Mouse (Mus musculus) liver, embryonic 11.5 days (tissue): ENCODE data around the gene Pcp4l1. TPM values are rescaled to one million over a fixed set of nuclear protein-coding genes. Genes with fewer than 3 reads are reported as not detected.
"Not testable (repeated sequence)": the region's sequence is repeated elsewhere in the genome, so short reads cannot be mapped to it uniquely, and the experiment has no call there.

Experiments used
- ATAC-seq: fragments of 200-750 bp; cut with Nextera tagmentation; replicated peaks from 2 replicates; pipeline ENCODE4 v1.8.0; 2017; ENCODE audit warnings: moderate number of reproducible peaks, mild to moderate bottlenecking, moderate TSS enrichment, moderate library complexity; ENCODE audit not compliant: low FRiP score
- DNase-seq: peaks from one replicate; pipeline ENCODE4 v3.0.0-alpha.2; 2017; ENCODE audit warnings: low spot score
- H3K27ac ChIP-seq: fragments of 300-500 bp; sonication (generic); 2 replicates; pipeline ENCODE4 v1.5.1; 2014; ENCODE audit warnings: mild to moderate bottlenecking, low read depth, low read length, control low read depth
- H3K27me3 ChIP-seq: fragments of 300-500 bp; sonication (generic); replicated peaks from 2 replicates; pipeline ENCODE4 v1.6.1; 2014; ENCODE audit warnings: low read length, mixed read lengths; ENCODE audit not compliant: control insufficient read depth, insufficient read depth
- H3K36me3 ChIP-seq: fragments of 300-500 bp; sonication (generic); 2 replicates; pipeline ENCODE4 v1.6.1; 2014; ENCODE audit warnings: mild to moderate bottlenecking, low read length, moderate library complexity, mixed read lengths; ENCODE audit not compliant: control insufficient read depth, insufficient read depth
- H3K4me1 ChIP-seq: fragments of 300-500 bp; sonication (generic); replicated peaks from 2 replicates; pipeline ENCODE4 v1.6.1; 2014; ENCODE audit warnings: low read length, mixed read lengths; ENCODE audit not compliant: control insufficient read depth, insufficient read depth
- H3K4me2 ChIP-seq: fragments of 300-500 bp; sonication (generic); 2 replicates; pipeline ENCODE4 v1.6.1; 2014; ENCODE audit warnings: mild to moderate bottlenecking, control low read depth, moderate library complexity
- H3K4me3 ChIP-seq: fragments of 300-500 bp; sonication (generic); 2 replicates; pipeline ENCODE4 v1.5.1; 2014; ENCODE audit warnings: low read depth, low read length, control low read depth
- H3K9ac ChIP-seq: fragments of 300-500 bp; sonication (generic); 2 replicates; pipeline ENCODE4 v1.6.1; 2014; ENCODE audit warnings: low read depth, low read length, control low read depth
- H3K9me3 ChIP-seq: fragments of 300-500 bp; sonication (generic); 2 replicates; pipeline ENCODE4 v1.6.1; 2016; ENCODE audit warnings: low read length, inconsistent platforms, mixed read lengths; ENCODE audit not compliant: control insufficient read depth
- WGBS: fragments of 180-500 bp; shearing (Covaris S2); extraction: QIAGEN DNeasy Blood & Tissue Kit; methylation state at CpG from one replicate; pipeline ENCODE4 v1.1.7; 2014; 5-methylcytosine and 5-hydroxymethylcytosine counted together
- polyA plus RNA-seq: library from polyadenylated mRNA; unstranded; fragments of >200 nt; fragmentation: Nextera tagmentation; extraction: Ambion mirVana; gene quantifications from 2 replicates; pipeline ENCODE4 v1.2.1, GENCODE M21; 2014

The Pcp4l1 gene
- polyA plus RNA-seq, 1 experiment from 2014 or later = 1.9 TPM

DNA sequence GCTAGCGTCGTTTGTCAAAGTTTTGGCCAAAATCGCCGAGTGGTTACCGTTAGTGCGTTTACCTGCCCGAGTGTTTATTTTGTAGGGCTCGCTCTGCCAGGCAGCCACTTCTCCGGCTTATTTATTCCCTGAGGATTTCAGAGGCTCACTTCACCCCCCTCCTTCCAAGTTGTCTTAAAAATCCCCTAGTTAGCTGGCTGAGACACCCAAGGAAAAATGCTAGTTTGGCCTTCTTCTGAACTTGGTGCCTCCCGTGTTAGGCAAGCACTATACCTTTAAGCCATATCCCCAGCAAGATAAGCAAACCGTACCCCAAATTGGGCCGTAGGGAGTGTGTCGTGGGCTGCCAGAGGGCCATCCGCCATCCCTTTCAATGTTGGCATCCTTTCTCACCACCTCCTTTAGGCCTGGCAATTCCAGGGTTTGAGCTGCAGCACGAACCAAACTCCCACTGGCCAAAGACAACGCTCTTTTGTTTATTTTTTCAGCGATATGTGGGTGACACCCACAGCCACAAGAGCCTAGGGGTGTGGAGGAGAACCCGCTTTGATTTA is 45.2 kb downstream of the Pcp4l1 start:
- H3K9me3 ChIP-seq = no peaks in the 10 kb centered on the region
- peak overlapping the region; percentile 80 for H3K9ac ChIP-seq
- H3K4me2 ChIP-seq = peak overlapping the region; percentile 78
- WGBS = 11% methylated on average over 18 of the region's 18 CpGs
- peak overlapping the region; percentile 53 for H3K27ac ChIP-seq
- H3K4me3 ChIP-seq = peak overlapping the region; percentile 97
- peaks cover 5% of the 10 kb centered on the region; the same call in 1 of the 2 replicates for H3K27me3 ChIP-seq
- no peak for DNase-seq
- H3K36me3 ChIP-seq = no peaks in the 10 kb centered on the region; the same call in 1 of the 2 replicates
- H3K4me1 ChIP-seq = peaks cover 6% of the 10 kb centered on the region
- peak; percentile 28; the same call in 1 of the 2 replicates for ATAC-seq

DNA sequence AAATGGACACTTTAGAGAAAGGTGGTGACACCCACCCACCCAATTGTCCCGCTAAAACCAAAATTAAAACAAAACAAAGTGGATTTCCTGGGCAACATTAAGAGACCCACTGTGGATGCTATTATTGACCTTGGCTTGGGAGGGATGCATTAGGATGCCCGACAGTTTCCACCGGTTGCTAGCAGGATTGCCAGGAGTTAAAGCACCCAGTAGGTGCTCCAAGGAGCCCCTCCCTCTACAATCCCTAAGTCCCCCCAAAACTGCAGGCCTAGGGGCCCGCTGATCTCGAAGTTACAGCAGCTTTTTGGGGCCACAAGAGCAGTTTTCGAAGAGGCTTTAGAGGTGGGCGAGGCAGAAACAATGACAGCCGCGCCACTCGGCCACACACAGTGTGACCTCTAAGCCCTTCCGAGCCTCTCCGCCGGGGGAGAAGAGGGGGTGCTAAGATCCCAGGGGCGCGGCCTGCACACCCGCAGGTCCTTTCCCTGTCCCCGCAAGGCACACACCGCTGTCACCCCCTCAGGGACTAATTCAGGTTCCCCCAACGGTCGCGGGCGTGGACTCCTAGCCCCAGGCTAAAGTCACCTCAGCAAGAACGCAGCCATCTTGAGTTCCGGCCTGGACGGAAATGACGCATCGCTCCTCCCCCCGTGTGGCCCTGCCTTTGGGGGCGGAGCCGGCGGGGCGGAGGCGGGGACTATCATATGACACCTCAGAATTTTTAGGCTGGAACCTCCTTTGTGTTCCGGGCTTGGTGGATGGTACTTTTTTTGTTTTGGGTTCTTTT is 45.9 kb downstream of the Pcp4l1 start, which contains the start of the genes Sdhc and Mpz:
TSS of gene Sdhc (minus strand) at position 630 of the 787 bp plus-strand sequence.
TSS of gene Mpz (plus strand) at position 738 of the 787 bp plus-strand sequence.
- Histone ChIP-seq H3K9ac (peak within 1 kb of the TSS; percentile 80), H3K36me3 (peaks cover 6% of the 10 kb centered on the region; the same call in 1 of the 2 replicates), H3K4me1 (peaks cover 6% of the 10 kb centered on the region), H3K9me3 (no peaks in the 10 kb centered on the region), H3K27me3 (no peaks in the 10 kb centered on the region; the same call in 1 of the 2 replicates), H3K27ac (peak within 1 kb of the TSS; percentile 54), H3K4me3 (peak within 1 kb of the TSS; percentile 97), H3K4me2 (peak within 1 kb of the TSS; percentile 78)
- ATAC-seq (peak; percentile 95), DNase-seq (peak; percentile 97)
- WGBS = under 1% methylated on average over 34 of the region's 34 CpGs

DNA sequence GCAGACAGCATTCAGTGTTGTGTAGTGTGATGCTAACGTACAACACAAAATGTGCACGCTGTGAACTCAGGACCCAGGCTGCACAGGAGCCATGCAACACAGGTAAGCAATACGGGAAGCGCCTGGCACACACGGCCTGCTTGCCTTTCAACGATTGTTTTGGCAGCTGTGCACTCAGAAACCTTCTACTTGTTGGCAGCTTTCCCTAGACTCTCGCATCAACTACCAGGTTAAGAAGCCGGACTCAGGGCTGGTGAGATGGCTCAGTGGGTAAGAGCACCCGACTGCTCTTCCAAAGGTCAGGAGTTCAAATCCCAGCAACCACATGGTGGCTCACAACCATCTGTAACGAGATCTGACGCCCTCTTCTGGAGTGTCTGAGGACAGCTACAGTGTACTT is 53.1 kb downstream of the Pcp4l1 start:
- H3K4me3 ChIP-seq, H3K9ac ChIP-seq, H3K27ac ChIP-seq, ATAC-seq, DNase-seq, H3K9me3 ChIP-seq, H3K27me3 ChIP-seq, H3K4me1 ChIP-seq, H3K4me2 ChIP-seq: not testable (repeated sequence)
- WGBS = 89% methylated on average over 9 of the region's 11 CpGs
- peaks cover 23% of the 10 kb centered on the region for H3K36me3 ChIP-seq

DNA sequence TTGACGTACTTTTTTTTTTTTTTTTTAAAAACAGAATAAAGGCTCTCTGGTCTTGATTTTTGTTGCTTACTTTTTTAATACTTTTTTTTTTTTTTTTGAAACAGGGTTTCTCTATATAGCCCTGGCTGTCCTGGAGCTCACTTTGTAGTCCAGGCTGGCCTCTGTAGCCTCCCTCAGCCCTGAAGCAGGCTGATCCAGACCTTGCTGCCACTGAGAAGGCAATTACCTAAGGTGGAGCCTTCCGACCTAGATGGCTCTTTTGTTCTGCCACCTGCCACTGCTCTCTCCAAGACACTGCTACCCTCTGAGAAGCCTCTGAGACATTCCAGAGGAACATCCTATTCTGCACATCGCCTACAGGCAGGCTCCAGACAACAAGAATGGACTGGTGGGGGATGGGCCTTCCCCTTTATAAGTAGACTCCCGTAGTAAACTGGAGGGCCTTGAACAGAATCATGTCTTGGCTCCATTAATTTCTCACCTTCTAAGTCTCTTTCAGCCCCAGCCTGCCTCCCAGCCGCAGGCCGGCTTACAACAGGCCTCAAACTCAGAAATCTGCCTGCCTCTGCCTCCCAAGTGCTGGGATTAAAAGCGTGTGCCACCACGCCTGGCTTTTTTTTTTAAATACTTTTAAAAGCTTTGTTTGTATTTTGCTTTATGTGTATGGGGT is 58.4 kb downstream of the Pcp4l1 start:
- not testable (repeated sequence) for ATAC-seq, H3K4me3 ChIP-seq, H3K9ac ChIP-seq, H3K4me2 ChIP-seq, H3K9me3 ChIP-seq, H3K27ac ChIP-seq, H3K4me1 ChIP-seq, H3K27me3 ChIP-seq, DNase-seq
- peaks cover 37% of the 10 kb centered on the region for H3K36me3 ChIP-seq
- WGBS = 92% methylated on average over 8 of the region's 8 CpGs

DNA sequence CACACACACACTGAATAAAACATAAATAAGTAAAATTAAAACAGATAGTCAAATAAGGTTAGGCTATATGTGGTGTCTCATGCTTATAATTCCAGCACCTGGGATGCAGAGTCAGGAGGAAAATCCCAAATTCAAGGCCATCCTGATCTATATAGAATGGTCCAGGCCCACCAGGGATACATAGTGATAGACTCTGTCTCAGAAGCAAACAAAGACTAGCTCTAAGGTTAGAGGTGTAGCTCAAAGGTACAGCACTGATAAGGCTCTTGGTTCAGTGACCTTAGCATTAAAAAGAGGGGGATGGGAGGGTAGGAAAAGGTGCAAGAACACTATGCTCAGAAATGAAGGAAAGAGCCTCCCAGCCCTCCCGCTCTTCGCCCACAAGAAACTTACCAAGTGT is 60.5 kb downstream of the Pcp4l1 start:
- no peak for DNase-seq
- peaks cover 32% of the 10 kb centered on the region for H3K36me3 ChIP-seq
- no peak overlapping the region for H3K9ac ChIP-seq
- H3K9me3 ChIP-seq = no peaks in the 10 kb centered on the region
- no peaks in the 10 kb centered on the region for H3K27me3 ChIP-seq
- H3K27ac ChIP-seq = no peak overlapping the region
- H3K4me1 ChIP-seq = no peaks in the 10 kb centered on the region
- no peak for ATAC-seq
- no peak overlapping the region for H3K4me3 ChIP-seq
- 88% methylated on average over 2 of the region's 2 CpGs for WGBS
- H3K4me2 ChIP-seq = no peak overlapping the region

DNA sequence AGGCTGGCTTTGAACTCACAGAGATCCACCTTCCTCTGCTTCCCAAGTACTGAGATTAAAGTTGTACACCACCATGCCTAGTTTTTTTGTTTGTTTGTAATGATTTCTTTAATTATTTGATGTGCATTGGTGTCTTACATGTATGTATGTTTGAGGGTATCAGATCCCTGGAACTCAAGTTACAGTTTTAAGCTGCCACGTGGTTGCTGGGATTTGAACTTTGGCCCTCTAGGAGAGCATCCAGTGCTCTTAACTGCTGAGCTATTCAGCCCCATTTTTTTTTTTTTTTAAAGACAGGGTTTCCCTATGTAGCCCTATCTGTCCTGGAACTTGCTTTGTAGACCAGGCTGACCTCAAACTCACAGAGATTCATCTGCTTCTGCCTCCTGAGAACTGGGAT is 65.1 kb downstream of the Pcp4l1 start:
- Histone ChIP-seq H3K9ac (no peak overlapping the region), H3K9me3 (no peaks in the 10 kb centered on the region), H3K4me2 (no peak overlapping the region), H3K27ac (no peak overlapping the region), H3K27me3 (no peaks in the 10 kb centered on the region), H3K4me1 (no peaks in the 10 kb centered on the region), H3K4me3 (no peak overlapping the region), H3K36me3 (peaks cover 29% of the 10 kb centered on the region)
- WGBS = 83% methylated on average over 1 of the region's 1 CpGs
- ATAC-seq = no peak
- no peak for DNase-seq

DNA sequence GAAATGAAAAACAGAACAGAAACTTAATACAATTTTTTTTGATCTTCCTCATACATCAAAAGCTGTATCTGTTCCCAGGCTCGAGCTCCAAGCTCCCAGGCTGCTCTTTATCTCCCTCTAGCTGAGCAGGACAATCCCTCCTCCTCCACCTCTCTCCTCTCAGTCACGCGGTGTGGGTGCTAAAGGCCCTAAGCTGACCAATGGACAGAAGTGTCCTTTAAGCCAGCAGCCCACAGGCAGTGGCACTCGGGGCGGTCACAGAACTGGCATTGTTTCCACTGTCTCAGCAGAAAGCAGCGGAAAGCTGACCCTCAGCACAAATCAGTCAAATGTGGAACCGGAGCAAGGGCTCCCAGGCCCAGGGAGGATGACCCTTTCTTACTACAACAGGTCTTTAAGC is 66.8 kb downstream of the Pcp4l1 start:
- 72% methylated on average over 7 of the region's 7 CpGs for WGBS
- no peak for DNase-seq
- Histone ChIP-seq H3K4me2 (no peak overlapping the region), H3K4me3 (no peak overlapping the region), H3K9ac (no peak overlapping the region), H3K27me3 (no peaks in the 10 kb centered on the region), H3K4me1 (peaks cover 4% of the 10 kb centered on the region), H3K36me3 (peaks cover 23% of the 10 kb centered on the region), H3K9me3 (no peaks in the 10 kb centered on the region), H3K27ac (no peak overlapping the region)
- no peak for ATAC-seq

DNA sequence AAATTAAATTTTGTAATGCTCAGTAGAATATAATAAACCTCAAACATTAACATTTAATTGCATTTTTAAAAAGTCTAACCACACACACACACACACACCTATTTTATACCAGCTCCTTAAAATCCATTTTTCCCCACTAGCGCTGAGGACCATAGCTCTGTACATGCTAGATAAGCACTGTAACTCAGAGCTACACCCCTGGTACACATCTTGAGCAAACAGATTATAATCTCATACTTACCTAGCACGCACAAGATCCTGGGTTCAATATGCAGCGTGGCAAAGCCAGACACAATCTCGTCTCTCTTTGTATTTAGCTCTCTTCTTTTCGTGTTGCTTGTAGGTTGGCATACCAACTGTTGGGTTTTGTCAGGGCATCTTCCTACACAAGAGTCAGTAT is 71.7 kb downstream of the Pcp4l1 start:
- peak overlapping the region; percentile 3 for H3K4me2 ChIP-seq
- H3K27me3 ChIP-seq = no peaks in the 10 kb centered on the region
- peaks cover 21% of the 10 kb centered on the region for H3K4me1 ChIP-seq
- no peak overlapping the region for H3K9ac ChIP-seq
- ATAC-seq (peak; percentile 92), DNase-seq (no peak)
- no peaks in the 10 kb centered on the region for H3K9me3 ChIP-seq
- no peak overlapping the region for H3K4me3 ChIP-seq
- H3K27ac ChIP-seq = no peak overlapping the region
- 0 out of 2 replicates have a peak, but pooled peaks cover 3% of the 10 kb centered on the region for H3K36me3 ChIP-seq
- 60% methylated on average over 5 of the region's 5 CpGs for WGBS
